Mouse (Mus musculus) heart, embryonic 14.5 days (tissue): ENCODE measurements around the gene Phc3. TPM values are rescaled to one million over a fixed set of nuclear protein-coding genes. Genes with fewer than 3 reads are reported as not detected.

Experiments used
- ATAC-seq: fragments of 200-750 bp; cut with Nextera tagmentation; 2 replicates; pipeline ENCODE4 v1.8.0; 2017; ENCODE audit warnings: low read depth, moderate TSS enrichment; ENCODE audit not compliant: insufficient number of reproducible peaks, insufficient read depth, low FRiP score
- H3K27ac ChIP-seq, 2 experiments: fragments of 200-500 bp in 1 of 2; fragments of 300-500 bp in 1 of 2; sonication (generic) in 1 of 2; replicated peaks in 1 of 2; 2 replicates each; pipeline ENCODE4 v1.5.1; 2012 to 2014; ENCODE audit warnings: low read depth in 2 of 2, low read length in 2 of 2, control low read depth in 1 of 2, mild to moderate bottlenecking in 1 of 2, mixed read lengths in 1 of 2; ENCODE audit not compliant: control insufficient read depth in 1 of 2, insufficient read depth in 1 of 2
- H3K27me3 ChIP-seq: fragments of 300-500 bp; sonication (generic); 2 replicates; pipeline ENCODE4 v1.6.1; 2014; ENCODE audit warnings: mild to moderate bottlenecking, low read length, control low read depth; ENCODE audit not compliant: control insufficient read depth, insufficient read depth
- H3K36me3 ChIP-seq: fragments of 300-500 bp; sonication (generic); 2 replicates; pipeline ENCODE4 v1.6.1; 2014; ENCODE audit warnings: mild to moderate bottlenecking, control low read depth, low read length, mixed read lengths; ENCODE audit not compliant: control insufficient read depth, insufficient read depth
- H3K4me1 ChIP-seq, 2 experiments: fragments of 200-500 bp in 1 of 2; fragments of 300-500 bp in 1 of 2; sonication (generic) in 1 of 2; 2 replicates each; pipeline ENCODE4 v1.6.1; 2012 to 2014; ENCODE audit warnings: low read length in 2 of 2, control low read depth in 1 of 2, mixed read lengths in 1 of 2; ENCODE audit not compliant: control insufficient read depth in 2 of 2, insufficient read depth in 2 of 2
- H3K4me2 ChIP-seq: fragments of 300-500 bp; sonication (generic); 2 replicates; pipeline ENCODE4 v1.6.1; 2014; ENCODE audit warnings: mild to moderate bottlenecking, low read length
- H3K4me3 ChIP-seq, 2 experiments: fragments of 200-500 bp in 1 of 2; fragments of 300-500 bp in 1 of 2; sonication (generic) in 1 of 2; 2 replicates each; pipeline ENCODE4 v1.5.1; 2012 to 2014; ENCODE audit warnings: low read length in 2 of 2, mild to moderate bottlenecking in 2 of 2, control low read depth in 1 of 2, low read depth in 1 of 2, moderate library complexity in 1 of 2; ENCODE audit not compliant: control insufficient read depth in 1 of 2, insufficient read depth in 1 of 2
- H3K9ac ChIP-seq: fragments of 300-500 bp; sonication (generic); 2 replicates; pipeline ENCODE4 v1.6.1; 2014; ENCODE audit warnings: mild to moderate bottlenecking, low read length
- H3K9me3 ChIP-seq: fragments of 300-500 bp; sonication (generic); 2 replicates; pipeline ENCODE4 v1.6.1; 2016; ENCODE audit warnings: low read length, control low read depth; ENCODE audit not compliant: control insufficient read depth
- WGBS: fragments of 180-500 bp; shearing (Covaris S2); extraction: QIAGEN DNeasy Blood & Tissue Kit; methylation state at CpG from one replicate; pipeline ENCODE4 v1.1.7; 2014; 5-methylcytosine and 5-hydroxymethylcytosine counted together
- polyA plus RNA-seq: library from polyadenylated mRNA; unstranded; fragments of >200 nt; fragmentation: Nextera tagmentation; extraction: Ambion mirVana; gene quantifications from 2 replicates; pipeline ENCODE4 v1.2.1, GENCODE M21; 2014

Gene Phc3
- polyA plus RNA-seq, 1 experiment from 2014 or later: 7.2 TPM

GRCm38 (mm10) chr3:30896721-30897120 is 72.5 kb downstream of the Phc3 start:
- Histone ChIP-seq H3K4me2 (no peak overlapping the region), H3K27me3 (no peaks in the 10 kb centered on the region), H3K36me3 (peaks cover 48% of the 10 kb centered on the region), H3K27ac (no peak overlapping the region), H3K9me3 (no peaks in the 10 kb centered on the region), H3K9ac (no peak overlapping the region), H3K4me1 (0 out of 4 replicates have a peak, but pooled peaks cover 0 to 4% of the 10 kb centered on the region in 2 experiments), H3K4me3 (no peak overlapping the region)
- no peak for ATAC-seq
- WGBS: 90% methylated on average over 5 of the region's 5 CpGs

DNA sequence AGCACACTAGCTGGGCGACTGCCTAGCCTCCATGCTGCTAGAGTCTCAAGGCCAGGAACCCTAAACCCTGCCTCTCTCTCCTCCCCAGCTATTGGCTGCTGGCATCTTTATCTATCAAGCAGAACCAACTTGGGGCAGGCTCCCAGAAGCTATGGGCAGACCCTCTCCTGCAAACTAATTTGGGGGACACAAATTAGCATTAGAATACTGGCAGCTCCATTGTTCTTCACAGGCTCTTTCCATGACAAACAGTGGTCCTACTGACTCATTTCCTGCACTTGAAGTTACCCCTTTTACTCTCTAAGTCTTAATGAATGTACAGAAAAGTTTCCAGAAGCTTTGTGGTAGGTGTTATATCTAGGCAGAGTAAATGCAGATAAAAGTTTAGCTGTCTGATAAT is 80.2 kb downstream of the Phc3 start:
- Histone ChIP-seq H3K36me3 (peaks cover 4% of the 10 kb centered on the region), H3K27ac (no peak overlapping the region), H3K27me3 (no peaks in the 10 kb centered on the region), H3K4me1 (no peaks in the 10 kb centered on the region), H3K9me3 (no peaks in the 10 kb centered on the region), H3K9ac (no peak overlapping the region), H3K4me2 (no peak overlapping the region), H3K4me3 (no peak overlapping the region)
- 36% methylated on average over 1 of the region's 1 CpGs for WGBS
- no peak for ATAC-seq

DNA sequence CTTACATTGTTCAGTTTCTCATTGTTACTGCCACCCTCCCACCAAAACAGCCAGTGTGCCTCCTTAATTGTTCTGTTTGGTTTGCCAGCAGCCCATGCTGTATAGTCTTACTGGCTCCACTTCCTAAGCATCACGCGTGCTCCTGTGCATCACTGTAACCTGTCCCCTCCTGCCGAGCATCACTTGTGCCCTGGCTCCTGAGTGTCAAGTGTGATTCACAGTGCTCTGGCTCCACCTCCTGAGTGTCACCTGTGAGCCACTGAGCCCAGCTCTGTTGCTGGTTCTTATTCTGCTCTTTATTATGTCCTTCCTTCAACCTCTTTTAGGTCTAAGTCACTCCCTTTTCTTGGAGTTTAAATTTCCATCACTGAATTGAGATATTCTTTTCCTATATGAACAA is 81.8 kb downstream of the Phc3 start:
- ATAC-seq: no peak
- no peak overlapping the region for H3K27ac ChIP-seq
- H3K36me3 ChIP-seq: peaks cover 4% of the 10 kb centered on the region
- no peaks in the 10 kb centered on the region for H3K27me3 ChIP-seq
- H3K9ac ChIP-seq: no peak overlapping the region
- WGBS: 92% methylated on average over 3 of the region's 3 CpGs
- H3K9me3 ChIP-seq: no peaks in the 10 kb centered on the region
- no peaks in the 10 kb centered on the region for H3K4me1 ChIP-seq
- no peak overlapping the region for H3K4me3 ChIP-seq
- no peak overlapping the region for H3K4me2 ChIP-seq

GRCm38 (mm10) chr3:30876709-30877108 is 92.5 kb downstream of the Phc3 start:
- Histone ChIP-seq H3K4me1 (no peaks in the 10 kb centered on the region), H3K4me3 (no peak overlapping the region), H3K9me3 (no peaks in the 10 kb centered on the region), H3K9ac (no peak overlapping the region), H3K4me2 (no peak overlapping the region), H3K27me3 (no peaks in the 10 kb centered on the region), H3K27ac (no peak overlapping the region), H3K36me3 (no peaks in the 10 kb centered on the region)
- WGBS: 81% methylated on average over 6 of the region's 6 CpGs
- no peak for ATAC-seq

DNA sequence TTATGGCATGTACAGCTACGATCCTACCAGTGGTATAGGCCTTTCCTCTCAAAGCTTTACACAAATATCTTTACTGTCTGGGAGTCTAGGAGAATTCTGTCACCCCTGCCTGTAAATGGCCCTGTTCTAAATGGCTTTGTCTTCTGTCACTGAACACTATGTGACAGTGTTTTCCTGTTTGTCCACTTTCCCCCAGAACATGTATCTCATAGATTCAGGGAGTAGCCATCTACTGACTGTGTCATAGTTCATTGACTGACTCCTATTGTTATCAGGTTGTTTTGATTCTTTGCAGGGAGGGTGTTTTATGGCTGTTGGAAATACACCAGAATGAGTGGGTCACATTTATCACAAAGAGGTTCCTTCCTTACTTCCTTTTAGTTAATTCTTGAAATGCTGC is 99.2 kb downstream of the Phc3 start:
- no peaks in the 10 kb centered on the region for H3K4me1 ChIP-seq
- H3K36me3 ChIP-seq: no peaks in the 10 kb centered on the region
- no peak overlapping the region for H3K4me3 ChIP-seq
- H3K27me3 ChIP-seq: no peaks in the 10 kb centered on the region
- H3K9ac ChIP-seq: no peak overlapping the region
- H3K4me2 ChIP-seq: no peak overlapping the region
- no peaks in the 10 kb centered on the region for H3K9me3 ChIP-seq
- H3K27ac ChIP-seq: no peak overlapping the region
- WGBS: 55% methylated on average over 1 of the region's 1 CpGs
- ATAC-seq: no peak

DNA sequence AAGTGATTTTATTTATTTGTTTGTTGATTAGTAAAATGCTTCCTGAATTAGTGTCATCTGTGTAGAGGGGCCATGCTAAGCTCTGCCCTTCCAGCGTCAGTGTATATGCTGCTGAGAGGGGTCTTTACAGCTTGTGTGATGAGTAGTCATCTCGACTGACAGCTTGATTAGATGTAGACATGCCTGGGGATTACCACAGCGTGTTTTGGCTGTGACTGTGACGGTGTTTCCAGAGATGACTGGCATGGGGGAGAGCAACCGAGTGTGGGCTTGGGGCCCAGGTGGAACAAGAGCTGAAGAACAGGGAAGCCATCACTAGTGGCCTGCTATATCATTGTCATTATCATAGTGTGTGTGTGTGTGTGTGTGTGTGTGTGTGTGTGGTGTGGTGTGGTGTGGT is 100.6 kb downstream of the Phc3 start:
- Histone ChIP-seq H3K36me3 (no peaks in the 10 kb centered on the region), H3K4me3 (no peak overlapping the region), H3K4me1 (no peaks in the 10 kb centered on the region), H3K27me3 (no peaks in the 10 kb centered on the region), H3K27ac (no peak overlapping the region), H3K9me3 (no peaks in the 10 kb centered on the region), H3K4me2 (no peak overlapping the region), H3K9ac (no peak overlapping the region)
- WGBS: 46% methylated on average over 5 of the region's 5 CpGs
- ATAC-seq: no peak

DNA sequence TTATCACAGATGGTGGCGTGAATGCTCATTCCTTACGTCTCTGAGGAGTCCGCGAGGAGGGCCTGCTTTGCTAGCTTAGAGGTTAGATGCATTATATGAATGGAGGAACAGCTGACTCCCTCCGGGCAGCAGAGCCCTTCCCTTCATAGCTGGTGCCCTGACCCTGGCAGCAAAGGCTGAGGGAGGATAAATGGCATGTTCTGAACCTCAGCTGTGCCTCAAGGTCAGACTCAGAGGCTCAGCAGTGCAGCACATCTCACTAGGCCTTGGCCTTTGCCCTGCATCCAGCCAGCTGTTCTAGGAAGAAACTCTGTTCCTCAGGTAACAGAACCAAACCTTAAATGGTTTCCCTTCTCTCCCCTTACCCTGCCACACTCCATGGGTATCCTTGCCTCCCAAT is 101.0 kb downstream of the Phc3 start:
- no peak overlapping the region for H3K4me3 ChIP-seq
- H3K27ac ChIP-seq: no peak overlapping the region
- no peaks in the 10 kb centered on the region for H3K4me1 ChIP-seq
- ATAC-seq: no peak
- H3K9ac ChIP-seq: no peak overlapping the region
- no peak overlapping the region for H3K4me2 ChIP-seq
- H3K27me3 ChIP-seq: no peaks in the 10 kb centered on the region
- WGBS: 75% methylated on average over 5 of the region's 5 CpGs
- H3K36me3 ChIP-seq: no peaks in the 10 kb centered on the region
- H3K9me3 ChIP-seq: no peaks in the 10 kb centered on the region

- Histone ChIP-seq H3K36me3 (no peaks in the 10 kb centered on the region), H3K4me3 (no peak overlapping the region), H3K9me3 (no peaks in the 10 kb centered on the region), H3K27me3 (no peaks in the 10 kb centered on the region), H3K4me1 (no peaks in the 10 kb centered on the region), H3K4me2 (no peak overlapping the region), H3K9ac (no peak overlapping the region), H3K27ac (no peak overlapping the region)
- 73% methylated on average over 1 of the region's 1 CpGs for WGBS
- ATAC-seq: no peak
Observed at GRCm38 (mm10) chr3:30864640-30865039, 104.6 kb downstream of the Phc3 start.
